Mouse (Mus musculus): ENCODE results near the gene Gm5483.
"Not testable (repeated sequence)": the region's sequence is repeated elsewhere in the genome, so short reads cannot be mapped to it uniquely, and the experiment has no call there.

Gene Gm5483

GRCm38 (mm10) chr16:36183912-36184311 is at the start of gene Gm5483:
Gene Gm5483 (plus strand): TSS chr16:36184212.
- DNase-seq = not testable (repeated sequence)

- DNase-seq = no peak
Measured at GRCm38 (mm10) chr16:36138201-36138600, 45.8 kb upstream of the Gm5483 start.

GRCm38 (mm10) chr16:36156402-36156975 is 27.5 kb upstream of the Gm5483 start, which contains the start of gene Stfa2l1:
Gene Stfa2l1 (plus strand): TSS chr16:36156811.
- DNase-seq = no peak

- not testable (repeated sequence) for DNase-seq
Measured at GRCm38 (mm10) chr16:36167841-36168240, 16.2 kb upstream of the Gm5483 start.

GRCm38 (mm10) chr16:36176108-36176507 is 7.9 kb upstream of the Gm5483 start:
- no peak for DNase-seq

GRCm38 (mm10) chr16:36179910-36180309 is 4.1 kb upstream of the Gm5483 start:
- no peak for DNase-seq

- DNase-seq = peak; percentile 14
Measured at GRCm38 (mm10) chr16:36199226-36199625, 15.2 kb downstream of the Gm5483 start.

- no peak for DNase-seq
Measured at GRCm38 (mm10) chr16:36203846-36204245, 19.8 kb downstream of the Gm5483 start.

GRCm38 (mm10) chr16:36205684-36206083 is 21.7 kb downstream of the Gm5483 start:
- not testable (repeated sequence) for DNase-seq

GRCm38 (mm10) chr16:36209967-36210453 is 26.0 kb downstream of the Gm5483 start, which contains the start of gene Gm5416:
Gene Gm5416 (plus strand): TSS chr16:36210403.
- no peak for DNase-seq

GRCm38 (mm10) chr16:36221168-36221567 is 37.2 kb downstream of the Gm5483 start, which contains the start of gene 2010005H15Rik:
Gene 2010005H15Rik (plus strand): TSS chr16:36221468.
- DNase-seq = not testable (repeated sequence)
